Mouse (Mus musculus): ENCODE results near the gene Prdm10.
A peak's percentile ranks its signal among the peaks of the same experiment; 100 is the strongest.

Gene Prdm10

DNA sequence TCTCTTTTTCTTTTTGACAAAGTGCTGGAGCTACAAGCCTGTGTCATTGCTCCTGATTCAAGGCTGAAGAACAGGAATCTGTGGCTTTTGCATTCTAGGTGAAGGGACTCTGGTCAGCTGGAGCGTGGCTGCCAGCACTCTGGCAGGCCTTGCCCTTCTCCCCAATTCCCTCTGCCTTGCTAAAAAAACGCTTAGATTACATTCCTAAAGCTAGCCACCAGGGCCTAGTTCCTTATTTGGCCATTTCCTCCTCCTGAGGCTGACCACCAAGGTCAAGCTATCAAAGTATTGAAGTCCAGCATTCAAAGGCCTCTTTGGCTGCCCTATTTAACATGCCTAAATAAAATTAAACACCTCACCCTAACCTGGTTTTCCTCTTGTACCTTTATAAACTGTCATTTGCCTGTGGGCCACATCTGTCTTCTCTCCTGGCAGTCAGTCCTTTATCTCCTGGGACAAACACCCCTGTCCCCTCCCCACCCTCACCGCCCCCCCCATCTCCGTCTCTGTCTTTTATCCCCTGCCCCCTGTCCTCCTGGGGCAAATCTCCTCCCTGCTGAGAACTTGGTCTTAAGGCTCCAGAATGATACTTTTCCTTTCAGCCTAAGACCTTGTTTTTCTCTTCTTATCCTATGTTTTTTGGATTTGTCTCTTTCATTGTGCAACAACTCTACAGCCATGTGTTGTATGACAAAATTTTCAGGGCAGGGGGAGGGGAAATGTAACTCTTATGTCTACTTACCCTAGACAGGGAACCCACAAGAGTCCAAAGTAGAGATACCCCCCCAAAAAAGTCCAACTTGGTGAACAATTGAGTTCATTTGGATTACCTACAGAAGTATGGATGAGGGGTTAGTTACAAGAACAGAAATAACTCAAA lies 17.9 kb upstream of the Prdm10 start:
- no peak for DNase-seq (ENCODE audit: low spot score)

DNA sequence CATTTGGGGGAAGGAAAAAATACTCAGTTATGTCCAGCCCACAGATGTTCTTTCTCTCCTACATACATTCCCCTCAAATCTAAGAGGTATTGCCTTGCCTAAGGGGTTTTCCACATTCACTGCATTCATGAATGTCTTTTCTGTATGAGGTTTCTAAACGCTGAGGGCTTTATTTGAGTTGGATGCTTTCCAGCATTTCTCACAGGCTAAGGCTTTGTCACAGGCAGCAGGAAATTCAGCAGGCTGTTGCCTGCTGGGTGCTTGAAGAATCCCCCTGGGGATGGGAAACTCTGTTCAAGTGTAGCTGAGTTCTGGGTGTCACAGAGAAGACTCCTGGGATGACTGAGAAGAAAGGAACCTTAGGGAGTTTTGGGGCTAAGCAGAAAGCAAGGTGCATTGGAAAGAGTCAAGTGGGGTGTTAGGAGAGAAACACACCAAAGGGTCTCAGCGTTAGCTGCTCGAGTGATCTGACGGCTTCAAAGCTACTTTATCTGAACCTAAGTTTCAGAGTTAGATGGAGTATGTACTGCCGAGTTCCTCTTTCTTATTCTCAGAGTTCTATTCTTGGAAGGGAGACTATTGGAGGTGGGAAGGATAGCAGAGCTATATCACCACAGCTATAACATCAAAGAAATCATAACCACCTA lies 14.2 kb upstream of the Prdm10 start:
- DNase-seq (ENCODE audit: low spot score) = no peak

DNA sequence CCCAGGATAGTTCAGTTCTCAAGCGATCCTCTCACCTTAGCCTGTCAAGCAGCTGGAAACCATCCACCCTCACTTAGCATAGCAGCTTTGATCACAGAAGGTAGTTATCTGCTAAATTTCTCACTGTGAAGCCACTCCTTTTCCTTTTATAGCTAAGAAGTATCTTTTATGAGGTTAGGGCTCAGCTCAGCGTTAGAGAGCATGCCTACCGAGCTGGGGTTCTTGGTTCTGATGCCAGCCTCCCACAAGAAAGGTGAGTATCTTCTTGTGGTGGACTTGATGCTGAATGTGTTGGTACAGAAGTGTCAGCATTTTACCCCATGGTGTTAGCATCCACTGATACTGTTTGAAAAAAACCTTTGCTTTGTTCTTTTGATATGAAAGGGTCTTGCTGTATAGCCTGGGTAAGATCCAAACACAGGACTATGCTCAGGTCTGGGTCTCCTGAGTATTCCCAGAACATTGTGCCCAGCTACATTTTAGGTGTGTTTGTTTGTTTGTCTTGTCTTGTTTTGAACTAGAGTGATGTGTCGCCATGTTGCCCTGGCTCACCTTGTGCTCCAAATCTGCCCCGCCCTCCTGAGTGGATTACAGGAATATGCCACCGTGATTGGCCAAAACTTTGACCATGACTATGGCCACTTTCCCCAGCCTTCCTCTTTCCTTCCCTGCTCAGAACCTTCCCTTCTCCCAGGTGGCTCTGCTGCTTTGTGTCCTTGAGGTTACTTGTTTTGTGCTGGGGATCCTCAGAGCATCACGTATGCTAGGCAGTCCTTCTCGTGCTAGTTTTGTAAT lies 8.9 kb upstream of the Prdm10 start:
- no peak for DNase-seq (ENCODE audit: low spot score)

DNA sequence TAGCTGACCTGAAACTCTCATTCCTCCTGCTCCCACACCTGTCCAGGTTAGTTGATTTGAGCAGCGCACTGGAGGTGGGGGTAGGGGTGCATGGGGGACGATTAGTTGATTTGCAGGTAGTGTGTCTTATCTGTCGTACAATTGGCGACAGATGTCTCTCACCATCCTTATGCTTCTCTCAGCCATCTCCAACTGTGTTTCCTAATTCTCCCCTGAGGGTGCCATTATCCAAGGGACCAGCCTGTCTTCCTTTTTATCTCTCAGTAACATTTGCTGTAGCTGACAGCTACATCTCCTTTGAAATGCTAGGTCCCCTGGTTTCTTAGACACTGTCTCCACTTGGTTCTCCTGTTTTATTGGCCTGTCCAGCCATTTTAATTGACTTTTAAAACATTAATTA lies 8.2 kb upstream of the Prdm10 start:
- peak; percentile 17 for DNase-seq (ENCODE audit: low spot score)

DNA sequence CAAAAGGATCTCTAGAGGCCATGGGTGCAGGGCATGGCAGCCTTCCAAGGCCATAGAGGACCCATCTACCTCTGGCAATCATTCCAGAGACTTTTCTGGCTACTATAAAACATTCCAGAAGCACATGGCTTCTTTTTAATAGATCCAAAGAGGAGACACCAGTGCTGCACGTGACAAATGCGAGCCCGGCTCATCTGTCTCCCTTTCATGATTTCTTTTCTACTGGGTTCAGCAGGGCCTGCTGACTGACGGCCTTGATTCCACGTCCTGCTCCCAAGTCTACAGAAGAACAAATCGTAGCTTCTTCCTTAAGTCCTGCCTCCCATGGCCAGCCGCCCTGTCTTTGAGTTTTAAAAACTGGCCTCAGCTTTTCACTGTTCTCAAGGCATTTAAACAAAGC lies 1.7 kb upstream of the Prdm10 start:
- DNase-seq (ENCODE audit: low spot score) = no peak

DNA sequence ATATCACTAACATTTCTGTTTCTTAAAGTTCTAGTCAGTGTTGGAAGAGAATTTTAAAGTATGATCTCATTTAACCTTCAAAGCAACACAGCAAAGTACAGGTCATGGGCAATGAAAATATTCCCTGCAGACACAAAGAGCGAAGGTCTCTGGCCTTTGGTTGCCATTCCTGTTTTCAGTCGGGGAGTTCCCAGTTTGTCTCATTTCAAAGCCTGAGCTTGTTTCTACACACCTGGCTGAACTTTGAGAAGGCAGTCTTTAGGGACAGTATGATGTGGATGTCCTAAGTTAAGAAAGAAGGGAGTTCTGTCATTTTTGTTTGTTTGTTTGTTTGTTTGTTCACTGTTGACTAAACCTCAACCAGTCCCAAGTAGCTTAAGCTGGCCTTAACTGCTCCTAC lies 1.0 kb upstream of the Prdm10 start:
- no peak for DNase-seq (ENCODE audit: low spot score)

DNA sequence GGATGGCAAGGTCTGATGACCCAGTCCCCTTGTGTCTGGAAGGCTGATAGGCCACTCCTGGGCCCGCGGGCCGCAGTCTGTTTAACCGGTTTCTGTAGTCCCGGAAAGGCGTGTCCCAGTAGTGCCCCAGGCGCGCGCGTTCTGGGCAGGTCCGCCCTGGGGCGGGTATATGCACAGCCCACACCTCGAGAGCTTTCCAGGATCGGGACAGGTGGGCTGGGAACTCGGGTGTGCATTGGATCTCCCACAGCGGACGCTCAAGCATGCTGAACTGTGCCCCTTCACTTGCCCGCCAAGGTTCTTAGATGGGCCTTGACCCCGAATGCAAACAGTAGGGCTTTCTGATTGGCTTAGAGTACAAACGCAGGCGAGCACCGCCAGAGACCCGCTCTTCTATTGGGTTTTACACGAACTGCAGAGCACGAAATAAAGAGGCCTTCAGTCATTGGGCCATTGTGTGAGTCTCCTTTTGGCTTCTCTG lies 413 bp upstream of the Prdm10 start:
- peak; percentile 82 for DNase-seq (ENCODE audit: low spot score)

DNA sequence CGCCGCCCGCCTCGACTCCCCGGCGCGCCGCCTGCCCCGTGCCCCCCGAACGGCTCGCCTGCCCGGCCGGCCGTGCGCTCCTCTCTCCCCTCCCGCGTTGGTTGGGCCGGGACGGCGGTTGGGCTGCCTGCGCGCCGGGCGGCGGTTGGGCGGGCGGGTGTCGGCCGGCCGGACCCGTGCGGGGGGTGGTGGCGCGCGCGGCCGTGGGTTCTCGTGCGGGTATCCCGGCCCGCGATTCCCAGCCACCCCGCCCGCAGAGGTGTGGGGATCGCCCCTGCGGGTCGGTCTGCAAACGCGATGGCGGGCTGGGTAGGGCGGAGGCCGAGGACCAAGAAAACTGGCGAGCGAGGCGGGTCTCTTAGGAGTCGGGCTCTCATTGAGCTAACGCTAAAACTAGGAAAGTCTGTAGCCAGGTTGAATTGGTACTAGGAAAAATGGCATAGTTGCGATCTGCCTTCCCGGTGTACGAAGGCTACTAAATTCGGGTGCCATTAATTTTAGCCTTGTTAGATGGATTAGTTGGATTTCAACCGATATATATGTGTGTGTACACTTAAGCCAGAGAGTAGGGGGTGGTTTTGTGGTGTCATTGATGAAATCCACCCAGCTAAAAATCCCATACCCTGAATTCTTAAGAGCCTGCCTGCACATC lies 799 bp downstream of the Prdm10 start:
- DNase-seq (ENCODE audit: low spot score) = peak; percentile 77

DNA sequence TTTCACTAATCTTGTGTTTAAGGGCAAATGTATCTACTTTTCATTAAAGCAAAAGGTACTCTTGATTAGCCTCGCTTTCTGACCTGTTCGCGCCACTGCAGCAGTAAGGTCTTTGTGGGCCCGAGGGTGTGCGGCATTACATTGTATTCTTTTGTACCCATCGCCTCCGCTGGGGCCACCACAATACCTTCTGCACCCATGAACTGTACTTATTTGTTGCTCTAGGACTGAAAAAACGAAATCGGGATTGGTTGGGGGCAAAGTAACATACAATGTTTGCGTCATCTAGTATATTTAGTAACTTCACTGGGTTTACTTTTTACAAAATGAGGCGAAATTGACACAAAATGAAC lies 1.3 kb downstream of the Prdm10 start:
- DNase-seq (ENCODE audit: low spot score) = peak; percentile 27

DNA sequence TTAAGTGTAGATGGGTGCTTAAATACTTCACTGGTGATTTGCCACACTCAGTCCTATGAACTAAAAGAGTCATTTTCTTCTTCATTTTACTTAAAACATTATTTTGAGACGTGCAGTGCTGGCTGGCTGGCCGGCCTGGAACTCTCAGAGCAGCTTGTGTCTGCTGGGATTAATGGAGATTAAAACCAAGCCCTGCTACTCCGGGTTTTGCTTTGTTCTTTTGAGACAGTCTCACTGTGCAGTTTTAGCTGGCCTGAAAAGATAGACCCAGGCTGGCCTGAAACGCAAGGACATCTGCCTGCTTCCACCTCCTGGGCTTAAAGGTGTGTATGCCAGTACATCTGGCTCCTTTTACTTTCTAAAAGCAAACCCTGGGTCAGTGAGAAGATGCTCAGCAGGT lies 2.2 kb downstream of the Prdm10 start:
- DNase-seq (ENCODE audit: low spot score) = no peak

DNA sequence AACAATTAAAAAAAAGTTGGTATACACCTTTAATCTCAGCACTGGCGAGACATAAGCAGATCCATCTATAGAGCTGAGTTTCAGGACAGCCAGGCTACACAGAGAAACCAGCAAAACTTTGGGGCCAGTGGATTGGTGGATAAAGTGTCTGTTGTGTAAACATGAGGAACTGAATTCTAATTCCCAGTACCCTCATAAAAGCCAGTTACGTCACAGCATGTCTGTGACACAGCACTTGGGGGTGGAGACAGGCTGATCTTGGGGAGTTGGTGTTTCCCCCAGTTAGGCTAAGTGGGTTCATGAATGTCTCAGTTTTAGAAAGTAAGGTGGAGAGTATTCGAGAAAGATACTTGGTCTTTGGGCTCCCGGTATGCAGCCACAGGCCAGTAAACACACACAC lies 2.7 kb downstream of the Prdm10 start:
- DNase-seq (ENCODE audit: low spot score) = no peak

DNA sequence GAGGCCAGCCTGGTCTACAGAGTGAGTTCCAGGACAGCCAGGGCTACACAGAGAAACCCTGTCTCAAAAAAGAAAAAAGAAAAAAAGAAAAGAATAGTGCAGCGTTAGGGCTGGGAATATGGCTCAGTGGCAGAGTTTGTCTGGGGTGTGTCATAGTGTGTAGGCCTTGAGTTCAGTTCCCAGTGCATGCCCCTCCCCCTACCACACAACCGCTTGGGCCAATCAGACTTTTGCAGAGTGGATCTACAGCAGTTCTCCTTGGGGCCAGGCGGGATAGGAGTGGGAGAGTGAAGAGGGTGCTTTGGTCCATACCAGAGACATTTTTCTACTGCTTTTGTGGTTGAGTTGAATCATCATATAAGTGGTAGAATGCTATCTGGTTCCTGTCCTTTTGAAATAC lies 3.6 kb downstream of the Prdm10 start:
- no peak for DNase-seq (ENCODE audit: low spot score)

DNA sequence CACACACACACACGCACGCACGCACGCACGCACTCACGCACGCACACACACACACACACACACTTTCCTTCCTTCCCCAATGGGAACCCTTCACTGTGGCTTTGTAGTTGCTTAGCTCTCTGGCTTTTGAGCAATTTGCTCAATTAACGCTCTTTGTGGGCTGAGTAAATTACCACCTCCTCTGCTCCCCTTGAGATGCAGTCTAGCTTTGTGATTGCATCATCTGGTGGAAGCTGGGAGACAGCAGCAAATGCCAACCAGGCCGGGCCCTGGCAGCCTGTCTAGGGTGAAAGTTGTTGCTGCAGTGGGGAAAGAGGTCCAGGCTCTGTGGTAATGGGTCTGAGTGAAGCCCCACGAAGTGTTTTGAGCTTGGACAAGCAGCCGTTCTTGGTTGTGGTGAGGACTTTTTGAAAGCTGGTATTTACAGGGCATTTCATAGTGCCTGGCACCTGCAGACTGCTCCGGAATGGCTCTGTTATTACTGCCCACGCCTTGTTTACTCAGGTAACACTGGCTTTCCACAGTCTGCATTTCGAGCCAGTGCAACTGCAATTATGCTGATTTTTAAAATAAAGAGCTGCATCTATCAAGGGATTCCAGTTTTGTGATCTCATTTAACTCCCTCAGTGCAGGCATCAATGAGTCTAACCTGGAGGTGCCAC lies 10.0 kb downstream of the Prdm10 start:
- no peak for DNase-seq (ENCODE audit: low spot score)

DNA sequence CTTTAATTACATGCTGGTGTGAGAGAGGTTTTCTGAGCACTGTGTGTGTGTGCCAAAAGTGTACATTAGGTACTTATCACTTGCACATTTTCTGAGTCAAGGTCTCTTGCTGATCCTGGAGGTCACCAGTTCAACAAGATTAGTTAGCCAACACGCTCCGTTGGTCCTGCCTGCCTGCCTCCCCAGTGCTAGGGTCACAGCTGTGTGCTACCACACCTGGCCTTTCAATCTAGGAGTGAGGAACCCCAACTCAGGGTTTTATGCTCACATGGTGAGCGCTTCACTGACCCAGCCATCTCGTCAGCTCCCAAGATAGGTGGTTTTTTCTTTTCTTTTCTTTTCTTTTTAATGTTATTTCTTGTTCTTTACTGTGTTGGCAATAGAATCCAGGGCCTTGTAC lies 11.6 kb downstream of the Prdm10 start:
- DNase-seq (ENCODE audit: low spot score) = no peak

DNA sequence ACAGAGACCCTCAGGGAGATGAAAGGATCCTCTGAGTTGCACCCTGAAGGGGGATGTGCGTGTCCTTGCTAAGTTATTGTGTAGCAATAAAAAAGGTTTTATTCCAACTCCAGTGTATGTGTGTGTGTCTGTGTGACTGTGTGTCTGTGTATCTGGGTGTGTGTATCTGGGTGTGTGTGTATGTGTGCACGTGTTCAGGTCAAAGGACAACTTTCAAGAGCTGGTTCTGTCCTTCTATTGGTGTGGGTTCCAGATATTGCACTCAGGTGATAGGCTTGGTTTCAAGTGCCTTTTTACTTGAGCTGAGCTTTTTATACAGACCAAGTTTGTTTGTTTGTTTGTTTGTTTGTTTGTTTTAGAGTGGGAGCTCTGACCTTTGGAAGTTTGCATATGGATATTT lies 12.9 kb downstream of the Prdm10 start:
- no peak for DNase-seq (ENCODE audit: low spot score)

DNA sequence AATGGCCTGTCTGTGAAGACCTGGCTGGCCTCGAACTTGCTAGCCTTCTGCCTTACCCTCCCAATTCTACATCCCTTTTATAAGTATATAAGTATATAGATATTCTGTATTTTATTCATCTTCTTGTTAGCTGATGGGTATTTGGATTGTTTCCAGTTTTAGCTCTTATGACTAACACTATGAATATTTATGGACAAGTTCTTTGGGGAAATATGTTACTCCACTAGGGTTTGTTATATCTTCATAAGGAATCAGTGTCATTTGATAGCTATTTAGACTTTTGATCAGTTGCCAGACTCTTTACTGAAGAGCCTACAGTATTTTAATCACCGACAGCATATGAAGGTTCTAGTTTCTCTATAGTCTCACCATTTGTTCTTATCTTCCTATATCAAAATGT lies 15.0 kb downstream of the Prdm10 start:
- DNase-seq (ENCODE audit: low spot score) = no peak

DNA sequence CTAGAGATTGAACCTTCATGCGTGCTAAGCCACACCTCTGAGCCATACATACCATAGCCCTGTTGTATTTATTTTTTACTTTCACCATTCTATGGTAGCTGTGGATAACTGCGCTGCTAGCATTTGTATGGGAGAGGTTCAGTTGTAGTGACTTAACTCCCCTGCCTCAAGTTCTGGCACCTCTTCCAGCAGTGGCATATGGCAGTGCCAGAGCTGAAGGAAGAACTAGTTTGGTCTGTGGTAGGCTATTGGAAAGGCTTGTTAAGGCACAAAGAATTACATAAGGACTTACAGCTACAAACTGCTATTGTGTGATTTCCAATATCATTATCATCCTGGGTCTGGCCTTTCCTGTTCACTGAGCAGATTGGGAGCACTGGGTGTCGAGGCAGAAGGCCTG lies 16.0 kb downstream of the Prdm10 start:
- no peak for DNase-seq (ENCODE audit: low spot score)

DNA sequence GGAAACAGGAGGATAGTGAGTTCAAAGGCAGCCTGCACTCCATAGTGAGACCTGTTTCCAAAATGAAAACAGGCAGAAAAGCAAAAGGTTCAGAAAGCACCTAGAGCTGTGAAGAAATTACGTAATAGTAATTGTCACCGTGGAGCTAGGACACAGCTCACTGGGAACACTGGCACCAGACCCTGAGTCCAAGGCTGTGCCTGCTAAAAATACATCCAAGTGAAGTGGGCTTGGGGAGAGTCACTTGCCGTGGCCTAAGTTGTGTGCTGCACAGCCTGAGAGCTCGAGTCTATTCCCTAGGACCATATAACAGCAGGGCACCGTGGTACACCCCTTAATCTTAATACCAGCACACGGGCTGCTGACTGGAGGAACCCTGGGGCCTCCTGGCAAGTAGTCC lies 18.4 kb downstream of the Prdm10 start:
- DNase-seq (ENCODE audit: low spot score) = no peak

DNA sequence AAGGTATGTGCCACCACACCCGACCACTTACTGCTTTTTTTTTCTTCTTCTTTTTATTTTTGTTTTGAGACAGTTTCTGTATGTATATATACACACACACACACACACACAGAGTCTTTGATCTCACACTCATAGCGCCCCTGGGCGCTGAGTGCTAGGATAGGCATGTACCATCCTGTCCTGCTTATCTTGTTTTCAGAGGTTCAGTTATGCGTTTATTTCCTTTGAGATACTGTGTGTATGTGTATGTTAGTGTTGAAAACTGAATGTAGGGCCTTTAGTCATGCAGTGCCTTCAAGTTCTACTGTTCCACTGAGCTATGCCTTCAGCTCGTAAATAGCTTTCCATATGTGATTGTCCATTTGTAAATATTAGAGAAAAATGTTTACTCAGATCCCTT lies 20.2 kb downstream of the Prdm10 start:
- no peak for DNase-seq (ENCODE audit: low spot score)

DNA sequence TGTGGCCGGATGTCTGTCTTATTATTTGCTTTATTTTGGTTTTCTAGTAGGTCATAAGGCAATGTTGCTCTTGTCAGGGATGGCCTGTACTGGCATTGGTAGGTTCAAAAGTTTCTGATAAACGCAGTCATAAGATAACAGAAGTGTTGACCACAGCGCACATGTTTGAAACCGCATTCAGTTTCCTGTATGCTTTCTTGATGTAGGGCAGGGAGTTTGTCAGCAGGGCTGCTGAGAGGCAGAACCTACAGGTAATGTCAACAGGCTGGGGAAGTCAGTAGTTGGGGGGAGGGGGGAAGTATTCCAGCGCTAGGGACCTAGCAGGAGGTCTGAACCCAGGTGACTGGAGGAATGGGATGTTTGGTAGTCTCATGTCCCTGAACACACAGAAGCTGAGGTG lies 20.8 kb downstream of the Prdm10 start:
- peak; percentile 19 for DNase-seq (ENCODE audit: low spot score)

DNA sequence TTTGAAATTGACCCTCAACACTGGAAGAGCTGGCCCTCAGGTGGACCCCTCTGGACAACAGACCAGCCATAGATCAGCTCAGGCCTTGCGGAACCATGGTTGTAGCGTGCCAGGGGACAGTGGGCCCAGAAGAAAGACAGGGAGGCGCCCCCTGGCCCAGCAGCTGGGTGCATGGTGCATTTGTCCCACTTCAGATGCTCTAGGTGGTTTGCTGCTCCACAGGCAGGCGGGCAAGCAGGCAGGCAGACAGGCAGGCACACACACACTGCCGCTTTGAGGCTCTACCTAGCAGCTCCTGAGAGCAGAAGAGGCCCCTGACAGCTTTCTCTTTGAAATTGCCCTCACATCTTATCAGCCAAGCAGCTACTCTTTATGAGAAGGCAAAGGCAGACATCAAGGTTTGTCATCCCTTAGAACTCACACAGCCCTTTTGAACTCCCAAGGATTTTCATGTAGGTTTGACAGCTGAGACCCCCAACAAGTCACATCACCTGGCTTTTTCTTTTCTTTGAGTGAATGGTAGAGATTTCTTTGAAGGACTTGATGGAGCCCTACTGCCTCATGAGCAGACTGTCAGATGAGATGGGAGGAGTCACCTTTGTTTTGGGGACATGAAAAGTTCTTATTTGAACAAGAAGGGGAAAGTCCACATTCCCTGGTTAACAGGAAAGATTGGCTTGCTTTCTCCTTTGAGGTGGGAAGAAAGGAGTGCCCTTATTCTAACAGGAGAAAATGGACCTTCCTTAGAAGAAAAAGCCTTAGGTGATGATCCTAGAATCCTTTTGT lies 21.4 kb downstream of the Prdm10 start:
- no peak for DNase-seq (ENCODE audit: low spot score)

Data from spleen, adult 12 weeks (tissue).